Comparison of ENCODE assay signal across 7 mouse cellular contexts in the genomic region with DNA sequence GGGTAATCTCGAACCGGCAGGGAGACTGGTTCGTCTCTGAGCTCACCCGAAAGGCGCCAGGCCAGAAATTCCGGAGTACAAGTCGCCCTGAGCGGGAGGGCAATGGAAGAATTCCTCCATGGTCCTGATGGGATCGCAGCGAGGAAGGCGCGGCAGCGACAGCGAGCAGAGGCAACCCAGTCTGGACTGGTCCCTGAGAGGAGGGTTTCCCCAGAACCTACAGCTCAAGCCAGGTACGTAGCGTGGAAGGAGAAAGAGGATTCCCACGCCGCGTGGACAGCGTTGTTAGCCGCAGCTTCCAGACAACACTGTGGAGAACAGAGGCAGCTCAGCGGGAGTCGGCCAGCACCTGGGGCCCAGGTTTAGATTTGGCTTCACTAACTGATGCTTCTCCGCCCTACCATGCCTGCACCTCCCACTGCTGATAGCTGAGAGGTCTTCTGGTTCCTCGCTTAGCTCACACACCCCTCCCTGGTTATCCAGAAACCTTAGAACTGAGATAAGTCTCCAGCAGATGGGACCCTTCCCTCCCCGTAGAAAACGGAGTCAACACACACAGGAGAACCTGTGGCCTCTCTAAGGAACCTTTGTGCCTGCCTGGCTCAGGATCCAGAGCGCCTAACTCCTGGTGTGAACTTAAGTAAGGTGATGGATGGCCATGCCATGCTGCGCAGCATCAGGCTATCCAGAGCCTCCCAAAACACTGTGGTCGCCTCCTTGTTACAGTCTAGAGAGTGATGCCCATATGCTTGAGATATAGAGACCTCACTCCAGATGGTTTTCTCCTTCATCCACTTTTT. TPM values are rescaled to one million over a fixed set of nuclear protein-coding genes. Genes with fewer than 3 reads are reported as not detected.
DNase-seq lines count a peak whose midpoint lies in the region; ATAC-seq lines count a peak whose summit lies in the region.

No protein-coding gene starts in this region.

- H3K4me1 ChIP-seq in neural tube, embryonic 11.5 days (ENCODE audit: control insufficient read depth, insufficient read depth, low read length): 0 out of 2 replicates have a peak, but pooled peaks cover 4% of the 10 kb centered on the region
- no peaks in the 10 kb centered on the region for H3K4me1 ChIP-seq in embryonic facial prominence, embryonic 11.5 days (ENCODE audit: control insufficient read depth, insufficient read depth, low read length)
- 0 out of 2 replicates have a peak, but pooled peaks cover 14% of the 10 kb centered on the region for H3K4me1 ChIP-seq in hindbrain, embryonic 15.5 days (replicated peaks)
- H3K4me1 ChIP-seq in limb, embryonic 15.5 days: peaks cover 16% of the 10 kb centered on the region

- H3K27me3 ChIP-seq in neural tube, embryonic 11.5 days (ENCODE audit: control insufficient read depth, insufficient read depth, low read length): no peaks in the 10 kb centered on the region
- peaks cover 4% of the 10 kb centered on the region; the same call in 1 of the 2 replicates for H3K27me3 ChIP-seq in embryonic facial prominence, embryonic 11.5 days (ENCODE audit: control insufficient read depth, insufficient read depth, low read length)
- no peaks in the 10 kb centered on the region for H3K27me3 ChIP-seq in hindbrain, embryonic 15.5 days
- H3K27me3 ChIP-seq in limb, embryonic 15.5 days: peaks cover 26% of the 10 kb centered on the region

- no peaks in the 10 kb centered on the region for H3K9me3 ChIP-seq in neural tube, embryonic 11.5 days (ENCODE audit: control insufficient read depth, low read length)
- no peaks in the 10 kb centered on the region for H3K9me3 ChIP-seq in embryonic facial prominence, embryonic 11.5 days (replicated peaks; ENCODE audit: control insufficient read depth, low read length)
- H3K9me3 ChIP-seq in hindbrain, embryonic 15.5 days: no peaks in the 10 kb centered on the region
- no peaks in the 10 kb centered on the region for H3K9me3 ChIP-seq in limb, embryonic 15.5 days

- DNase-seq in neural tube, embryonic 11.5 days (ENCODE audit: low spot score): peak; percentile 68
- DNase-seq in neural tube, embryonic 10.5 days (ENCODE audit: extremely low spot score, low spot score): no peak
- peak; percentile 57 for DNase-seq in embryonic facial prominence, embryonic 11.5 days (ENCODE audit: low spot score)
- peak; percentile 35 to 40 for DNase-seq in right cerebral cortex, adult 2 months (ENCODE audit: low spot score in 2 of 2)
- DNase-seq in B cell, adult 2 months: no peak

- no peaks in the 10 kb centered on the region for H3K36me3 ChIP-seq in neural tube, embryonic 11.5 days (ENCODE audit: control insufficient read depth, insufficient read depth, low read length)
- H3K36me3 ChIP-seq in embryonic facial prominence, embryonic 11.5 days (replicated peaks; ENCODE audit: control insufficient read depth, insufficient read depth, low read depth, low read length): no peaks in the 10 kb centered on the region
- H3K36me3 ChIP-seq in hindbrain, embryonic 15.5 days: no peaks in the 10 kb centered on the region
- no peaks in the 10 kb centered on the region for H3K36me3 ChIP-seq in limb, embryonic 15.5 days

- peak overlapping the region; percentile 93 for H3K4me2 ChIP-seq in neural tube, embryonic 11.5 days (ENCODE audit: low read depth)
- H3K4me2 ChIP-seq in embryonic facial prominence, embryonic 11.5 days (ENCODE audit: low read depth, low read length): peak overlapping the region; percentile 96
- H3K4me2 ChIP-seq in hindbrain, embryonic 15.5 days: peak overlapping the region; percentile 87
- H3K4me2 ChIP-seq in limb, embryonic 15.5 days: peak overlapping the region; percentile 94

- peak overlapping the region; percentile 61 for H3K4me3 ChIP-seq in neural tube, embryonic 11.5 days (ENCODE audit: low read depth, low read length)
- H3K4me3 ChIP-seq in embryonic facial prominence, embryonic 11.5 days (ENCODE audit: low read depth, low read length): peak overlapping the region; percentile 56
- H3K4me3 ChIP-seq in hindbrain, embryonic 15.5 days: peak overlapping the region; percentile 71
- peak overlapping the region; percentile 51 for H3K4me3 ChIP-seq in limb, embryonic 15.5 days

- peak; percentile 60 for ATAC-seq in neural tube, embryonic 11.5 days (ENCODE audit: insufficient read depth, low FRiP score, low TSS enrichment)
- peak; percentile 79 for ATAC-seq in embryonic facial prominence, embryonic 11.5 days (replicated peaks; ENCODE audit: insufficient number of reproducible peaks, low FRiP score, low TSS enrichment, low read depth)
- ATAC-seq in hindbrain, embryonic 15.5 days (ENCODE audit: low FRiP score, low read depth): peak; percentile 82
- ATAC-seq in limb, embryonic 15.5 days (ENCODE audit: insufficient number of reproducible peaks, low FRiP score, low TSS enrichment, low read depth): no peak

- H3K9ac ChIP-seq in neural tube, embryonic 11.5 days (ENCODE audit: low read length): peak overlapping the region; percentile 64
- peak overlapping the region; percentile 57 for H3K9ac ChIP-seq in embryonic facial prominence, embryonic 11.5 days (replicated peaks; ENCODE audit: low read length)
- H3K9ac ChIP-seq in hindbrain, embryonic 15.5 days: peak overlapping the region; percentile 66
- H3K9ac ChIP-seq in limb, embryonic 15.5 days: peak overlapping the region; percentile 5; the same call in 1 of the 2 replicates

- H3K27ac ChIP-seq in neural tube, embryonic 11.5 days (ENCODE audit: low read depth, low read length): no peak overlapping the region
- no peak overlapping the region for H3K27ac ChIP-seq in embryonic facial prominence, embryonic 11.5 days (replicated peaks; ENCODE audit: low read depth, low read length)
- H3K27ac ChIP-seq in hindbrain, embryonic 15.5 days (replicated peaks): peak overlapping the region; percentile 81
- H3K27ac ChIP-seq in limb, embryonic 15.5 days: no peak overlapping the region

- WGBS in neural tube, embryonic 11.5 days: under 1% methylated on average over 30 of the region's 30 CpGs
- 2% methylated on average over 30 of the region's 30 CpGs for WGBS in embryonic facial prominence, embryonic 11.5 days
- 2% methylated on average over 30 of the region's 30 CpGs for WGBS in hindbrain, embryonic 15.5 days
- WGBS in limb, embryonic 15.5 days: 3% methylated on average over 30 of the region's 30 CpGs

RNA-seq across cellular contexts. Expression of a gene that starts 0.6 kb away (rescaled TPM):
- polyA plus RNA-seq in neural tube, embryonic 11.5 days (2014; fragmentation: Nextera tagmentation; extraction: Ambion mirVana): 2.8 and 3.3 TPM in 2 replicates
- 0.25 and 0.74 TPM in 2 replicates for polyA plus RNA-seq in embryonic facial prominence, embryonic 11.5 days (2014; fragmentation: Nextera tagmentation; extraction: Ambion mirVana)
- 16.5 and 17.5 TPM in 2 replicates for polyA plus RNA-seq in hindbrain, embryonic 15.5 days (2015; fragmentation: Nextera tagmentation; extraction: Ambion mirVana)
- 0.35 and 0.65 TPM in 2 replicates for polyA plus RNA-seq in limb, embryonic 15.5 days (2015; fragmentation: Nextera tagmentation; extraction: Ambion mirVana)

RNA-seq across cellular contexts. Expression of a gene that starts 1.5 kb away (rescaled TPM):
- polyA plus RNA-seq in neural tube, embryonic 11.5 days (2014; fragmentation: Nextera tagmentation; extraction: Ambion mirVana): 3.7 and 4.0 TPM in 2 replicates
- polyA plus RNA-seq in embryonic facial prominence, embryonic 11.5 days (2014; fragmentation: Nextera tagmentation; extraction: Ambion mirVana): 0.76 and 1.4 TPM in 2 replicates
- polyA plus RNA-seq in hindbrain, embryonic 15.5 days (2015; fragmentation: Nextera tagmentation; extraction: Ambion mirVana): 13.7 and 19.4 TPM in 2 replicates
- 0.29 and 0.31 TPM in 2 replicates for polyA plus RNA-seq in limb, embryonic 15.5 days (2015; fragmentation: Nextera tagmentation; extraction: Ambion mirVana)

Comparison
In these comparisons a context has a peak if more than half of its experiments do, and no peak if none do; other contexts are left out.
1. DNase-seq: peak in neural tube, embryonic 11.5 days (single experiment), embryonic facial prominence, embryonic 11.5 days (single experiment) and right cerebral cortex, adult 2 months (2 of 2); none in neural tube, embryonic 10.5 days (single experiment) and B cell, adult 2 months (0 of 2).
2. H3K9ac ChIP-seq: peak in every context shown above with its lines; median percentile 66 in hindbrain, embryonic 15.5 days; 64 in neural tube, embryonic 11.5 days; 57 in embryonic facial prominence, embryonic 11.5 days; 5 in limb, embryonic 15.5 days.
3. Peak in every context shown above with its lines, with median percentiles within 50 percentile points of each other: H3K4me2 ChIP-seq and H3K4me3 ChIP-seq.